Mouse (Mus musculus) erythroblast, embryonic 14.5 days (primary cell): Measurements from ENCODE around the gene Cd4. TPM values are rescaled to one million over a fixed set of nuclear protein-coding genes. Genes with fewer than 3 reads are reported as not detected.

Source experiments
- H3K27me3 ChIP-seq: 2 replicates; pipeline ENCODE4 v1.6.1; 2012; ENCODE audit warnings: inconsistent platforms; ENCODE audit not compliant: control insufficient read depth
- H3K36me3 ChIP-seq: 2 replicates; pipeline ENCODE4 v1.6.1; 2012; ENCODE audit warnings: mild to moderate bottlenecking, inconsistent platforms; ENCODE audit not compliant: control insufficient read depth
- H3K4me1 ChIP-seq: 2 replicates; pipeline ENCODE4 v1.6.1; 2012; ENCODE audit warnings: inconsistent platforms; ENCODE audit not compliant: control insufficient read depth
- H3K4me3 ChIP-seq: replicated peaks from 2 replicates; pipeline ENCODE3; 2012; ENCODE audit warnings: moderate library complexity, mild to moderate bottlenecking, inconsistent platforms
- H3K9me3 ChIP-seq: 2 replicates; pipeline ENCODE4 v1.6.1; 2012; ENCODE audit warnings: low read length, inconsistent platforms, mixed read lengths; ENCODE audit not compliant: control insufficient read depth
- GATA1 ChIP-seq: IDR thresholded peaks from 2 replicates; pipeline ENCODE4 v1.6.1; 2012; ENCODE audit warnings: low read length, inconsistent platforms, mixed read lengths
- TAL1 ChIP-seq: IDR thresholded peaks from 3 replicates; pipeline ENCODE4 v1.6.1; 2012; ENCODE audit warnings: low read length, inconsistent platforms, mixed read lengths
- polyA plus RNA-seq: library from polyadenylated mRNA; stranded (reverse); fragments of >175 nt; gene quantifications from 2 replicates; pipeline ENCODE4 v1.2.3, GENCODE M21; 2012

Gene Cd4
- polyA plus RNA-seq, 1 experiment: not detected

DNA sequence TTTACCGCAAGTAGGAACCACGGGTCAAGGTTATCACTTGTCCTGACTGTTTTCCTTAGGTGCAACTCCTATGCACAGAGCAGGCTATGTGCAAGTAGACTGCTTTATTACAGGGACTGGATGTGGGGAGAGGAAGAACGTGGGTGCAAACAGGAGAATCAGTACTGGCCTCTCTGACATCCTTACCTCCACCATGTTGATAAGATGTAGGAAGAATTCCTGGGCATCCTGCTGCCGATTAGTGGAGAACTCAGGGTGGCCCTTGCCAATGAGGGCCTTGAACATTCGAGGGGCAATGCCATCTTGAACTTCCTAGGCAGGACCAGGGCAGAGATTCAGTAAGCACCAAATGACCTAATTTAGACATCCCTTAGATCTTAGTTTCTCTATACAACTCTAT, 67.1 kb downstream of the Cd4 start:
- Histone ChIP-seq H3K27me3 (no peaks in the 10 kb centered on the region), H3K4me1 (no peaks in the 10 kb centered on the region), H3K4me3 (no peak overlapping the region), H3K9me3 (no peaks in the 10 kb centered on the region), H3K36me3 (peaks cover 100% of the 10 kb centered on the region)
- TF ChIP-seq TAL1: no peak
- no peak for TF ChIP-seq GATA1

DNA sequence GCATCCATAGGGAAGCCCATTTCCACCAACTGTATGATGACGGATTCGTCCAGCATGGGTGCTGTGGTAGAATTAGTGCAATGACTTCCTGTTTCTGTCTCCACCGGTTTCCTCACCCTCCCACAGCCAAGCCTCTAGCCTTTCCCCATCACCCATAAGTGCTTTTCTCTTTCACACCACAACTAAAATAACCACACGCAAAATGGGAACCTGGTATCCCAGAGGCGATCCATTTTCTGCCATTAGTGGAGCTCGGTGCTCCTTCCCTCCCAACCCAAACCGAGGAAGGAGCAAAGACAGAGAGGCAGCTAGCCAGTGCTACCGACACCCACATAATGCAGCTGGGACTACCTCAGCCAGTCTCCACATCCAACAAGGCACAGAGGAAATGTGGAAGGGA, 70.0 kb downstream of the Cd4 start:
- H3K4me3 ChIP-seq: no peak overlapping the region

DNA sequence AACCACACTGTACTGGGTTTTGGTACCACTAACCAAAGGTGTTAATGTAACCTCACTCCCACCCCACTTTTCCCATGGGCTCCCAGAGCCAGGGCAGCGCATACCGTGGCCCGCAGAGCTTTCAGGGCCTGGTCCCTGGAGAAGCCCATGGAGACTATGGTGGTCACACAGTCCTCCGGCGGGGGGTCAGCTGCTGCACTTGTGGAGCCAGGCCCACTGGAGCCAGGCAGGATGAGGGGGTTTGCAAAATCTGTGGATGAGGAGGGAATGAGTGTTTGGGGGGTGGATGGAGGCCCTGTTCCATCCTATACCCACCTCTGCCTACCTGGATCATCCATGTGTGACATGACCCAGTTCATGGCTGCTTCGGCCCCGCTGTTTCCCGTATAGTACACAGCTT, 70.5 kb downstream of the Cd4 start:
- Histone ChIP-seq H3K36me3 (peaks cover 81% of the 10 kb centered on the region), H3K4me1 (peaks cover 25% of the 10 kb centered on the region), H3K4me3 (no peak overlapping the region), H3K27me3 (no peaks in the 10 kb centered on the region), H3K9me3 (no peaks in the 10 kb centered on the region)
- TF ChIP-seq TAL1 (no peak), GATA1 (no peak)

More for the DNA sequence above, 70.0 kb downstream of the Cd4 start:
- Histone ChIP-seq H3K9me3 (no peaks in the 10 kb centered on the region), H3K27me3 (no peaks in the 10 kb centered on the region), H3K4me1 (peaks cover 21% of the 10 kb centered on the region), H3K36me3 (peaks cover 82% of the 10 kb centered on the region)
- TF ChIP-seq TAL1: no peak
- TF ChIP-seq GATA1: no peak

DNA sequence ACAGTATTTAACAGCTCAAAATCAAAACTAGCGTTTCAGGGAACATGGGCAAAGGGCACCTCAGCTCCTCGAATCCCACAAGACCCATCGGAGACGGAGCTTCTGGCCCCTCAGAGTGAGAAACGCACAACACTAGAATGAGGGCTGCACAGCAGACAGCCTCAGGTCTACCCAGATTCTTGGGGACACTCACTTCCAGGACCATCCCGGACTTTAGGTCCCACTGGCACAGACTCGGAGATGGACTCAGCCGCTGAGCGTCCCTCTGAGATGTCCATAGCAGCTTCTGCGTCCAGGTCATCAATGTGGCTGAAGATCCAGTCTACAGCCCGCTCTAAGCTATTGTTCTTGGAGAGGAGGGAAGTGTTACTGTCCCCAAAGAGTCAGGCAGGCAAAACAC, 70.9 kb downstream of the Cd4 start:
- Histone ChIP-seq H3K27me3 (no peaks in the 10 kb centered on the region), H3K4me3 (no peak overlapping the region), H3K9me3 (no peaks in the 10 kb centered on the region), H3K4me1 (peaks cover 29% of the 10 kb centered on the region), H3K36me3 (peaks cover 81% of the 10 kb centered on the region)
- TF ChIP-seq TAL1 (no peak), GATA1 (no peak)

DNA sequence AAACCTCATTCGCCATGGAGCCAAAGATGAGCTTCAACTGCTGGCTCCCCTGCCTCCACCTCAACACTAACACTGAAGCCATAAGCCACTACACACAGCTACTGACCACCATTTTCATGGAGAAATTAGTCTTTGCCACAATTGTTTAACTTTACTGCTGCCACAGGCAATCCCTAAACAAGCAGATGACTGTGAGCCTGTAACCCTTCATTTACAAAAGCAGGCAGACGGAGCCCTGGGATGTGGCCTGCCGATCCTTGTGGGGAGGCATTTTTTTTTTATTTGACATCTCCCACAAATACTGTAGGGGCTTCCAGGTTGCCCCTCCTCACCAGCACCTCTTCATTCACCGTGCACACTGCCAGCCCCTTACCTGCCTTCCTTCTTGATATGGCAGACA, 71.4 kb downstream of the Cd4 start:
- Histone ChIP-seq H3K36me3 (peaks cover 81% of the 10 kb centered on the region), H3K4me1 (peaks cover 35% of the 10 kb centered on the region)

DNA sequence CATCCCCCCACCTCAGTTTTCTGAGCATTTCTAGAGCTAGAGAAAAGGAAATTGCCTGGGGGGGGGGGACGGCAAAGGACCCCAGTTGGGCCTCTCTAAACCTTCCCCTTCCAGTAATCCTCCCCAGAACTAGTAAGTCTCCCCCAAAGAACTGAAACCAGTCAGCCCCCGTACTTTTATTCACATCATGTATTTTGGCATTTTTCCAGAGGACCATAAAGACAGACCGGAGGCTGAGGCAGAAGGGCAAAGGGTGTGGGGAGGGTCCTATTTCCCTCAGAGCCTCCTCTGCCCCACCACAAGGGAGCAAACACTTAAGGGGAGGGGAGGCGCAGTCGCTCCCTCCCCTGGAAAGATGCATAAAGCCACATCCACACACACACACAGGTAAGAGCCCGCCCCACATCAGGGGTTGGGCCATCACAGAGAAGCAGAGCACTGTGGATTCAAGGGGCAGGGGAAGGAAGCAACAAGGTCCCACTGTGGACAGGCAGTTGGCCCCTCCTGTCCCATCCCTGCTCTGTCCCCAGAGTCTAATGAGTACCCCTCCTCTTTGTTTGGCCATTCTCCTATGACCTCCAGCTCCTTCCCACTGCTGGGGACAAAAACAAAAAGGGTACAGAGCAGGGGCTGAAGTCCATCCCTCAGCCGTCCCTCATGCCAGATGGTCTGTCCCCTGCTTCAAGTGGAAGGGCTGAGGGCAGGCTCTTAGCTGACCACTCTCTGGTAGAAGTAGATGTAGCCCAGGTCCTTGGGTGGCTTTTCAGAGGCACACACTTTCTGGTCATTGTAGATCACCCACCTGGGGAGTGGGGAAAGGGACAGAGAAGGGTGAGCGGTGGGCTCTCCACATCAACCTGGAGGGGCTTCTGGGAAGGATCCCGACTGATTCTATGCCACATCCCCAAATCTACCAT, 72.9 kb downstream of the Cd4 start:
- Histone ChIP-seq H3K4me1 (peaks cover 43% of the 10 kb centered on the region), H3K9me3 (no peaks in the 10 kb centered on the region), H3K27me3 (no peaks in the 10 kb centered on the region), H3K4me3 (no peak overlapping the region), H3K36me3 (peaks cover 81% of the 10 kb centered on the region)
- TF ChIP-seq TAL1 (no peak), GATA1 (no peak)

More for the DNA sequence above, 71.4 kb downstream of the Cd4 start:
- no peaks in the 10 kb centered on the region for H3K9me3 ChIP-seq
- H3K4me3 ChIP-seq: no peak overlapping the region
- no peaks in the 10 kb centered on the region for H3K27me3 ChIP-seq
- TF ChIP-seq TAL1: no peak
- no peak for TF ChIP-seq GATA1

Other genes starting within 250 kb of the Cd4 start
- gene Lpcat3, start 225.2 kb downstream of the Cd4 start, polyA plus RNA-seq: 15.9 and 16.0 TPM in 2 replicates
- 13.7 and 19.1 TPM in 2 replicates for gene Emg1, start 176.0 kb downstream of the Cd4 start, polyA plus RNA-seq
- 19.9 and 21.8 TPM in 2 replicates for gene Phb2, start 175.9 kb downstream of the Cd4 start, polyA plus RNA-seq
- gene Ptpn6, start 149.5 kb downstream of the Cd4 start, polyA plus RNA-seq: 0.20 and 0.68 TPM in 2 replicates
- gene Grcc10, start 146.8 kb downstream of the Cd4 start, polyA plus RNA-seq: 0.95 and 2.7 TPM in 2 replicates
- gene Gm45234, start 132.2 kb downstream of the Cd4 start, polyA plus RNA-seq: 0.02 and 0.04 TPM in 2 replicates
- 0.14 and 0.32 TPM in 2 replicates for gene Atn1, start 131.7 kb downstream of the Cd4 start, polyA plus RNA-seq
- not detected in 2 replicates for gene Eno2, start 118.5 kb downstream of the Cd4 start, polyA plus RNA-seq
- not detected in 2 replicates for gene Lrrc23, start 108.5 kb downstream of the Cd4 start, polyA plus RNA-seq
- gene Spsb2, start 79.6 kb downstream of the Cd4 start, polyA plus RNA-seq: 0.77 and 0.81 TPM in 2 replicates
- 10.3 and 10.7 TPM in 2 replicates for gene Tpi1, start 73.9 kb downstream of the Cd4 start, polyA plus RNA-seq
- 4.6 and 5.6 TPM in 2 replicates for gene Usp5, start 58.7 kb downstream of the Cd4 start, polyA plus RNA-seq
- gene Cdca3, start 58.7 kb downstream of the Cd4 start, polyA plus RNA-seq: 26.9 and 32.9 TPM in 2 replicates
- not detected in 2 replicates for gene Gnb3, start 47.9 kb downstream of the Cd4 start, polyA plus RNA-seq
- 0.03 TPM in 1 of 2 replicates, not detected in the other for gene P3h3, start 30.5 kb downstream of the Cd4 start, polyA plus RNA-seq
- 0.01 TPM in 1 of 2 replicates, not detected in the other for gene Gpr162, start 24.2 kb downstream of the Cd4 start, polyA plus RNA-seq
- not detected in 2 replicates for gene Lag3, start 23.5 kb upstream of the Cd4 start, polyA plus RNA-seq
- gene Ptms, start 31.9 kb upstream of the Cd4 start, polyA plus RNA-seq: 2.6 and 3.1 TPM in 2 replicates
- gene Mlf2, start 43.2 kb upstream of the Cd4 start, polyA plus RNA-seq: 21.9 and 22.2 TPM in 2 replicates
- gene Cops7a, start 77.3 kb upstream of the Cd4 start, polyA plus RNA-seq: 2.7 TPM in 2 replicates
- 0.03 TPM in 1 of 2 replicates, not detected in the other for gene Pianp, start 108.5 kb upstream of the Cd4 start, polyA plus RNA-seq
- gene Zfp384, start 120.9 kb upstream of the Cd4 start, polyA plus RNA-seq: 3.9 and 4.2 TPM in 2 replicates
- 1.1 and 1.8 TPM in 2 replicates for gene Ing4, start 151.5 kb upstream of the Cd4 start, polyA plus RNA-seq
- 0.97 and 1.6 TPM in 2 replicates for gene Acrbp, start 161.5 kb upstream of the Cd4 start, polyA plus RNA-seq
- gene Lpar5, start 179.7 kb upstream of the Cd4 start, polyA plus RNA-seq: 0.06 TPM in 1 of 2 replicates, not detected in the other
- gene Chd4, start 207.8 kb upstream of the Cd4 start, polyA plus RNA-seq: 6.8 TPM in 2 replicates
- 0.78 and 1.8 TPM in 2 replicates for gene Nop2, start 243.7 kb upstream of the Cd4 start, polyA plus RNA-seq